Mouse (Mus musculus) hindbrain, embryonic 16.5 days (tissue): ENCODE results near the gene Reep1. TPM values are rescaled to one million over a fixed set of nuclear protein-coding genes. Genes with fewer than 3 reads are reported as not detected.

Experiments
- ATAC-seq: fragments of 200-750 bp; cut with Nextera tagmentation; 2 replicates; pipeline ENCODE4 v1.8.0; 2017; ENCODE audit warnings: moderate TSS enrichment, moderate library complexity
- H3K27ac ChIP-seq: fragments of 300-500 bp; sonication (generic); 2 replicates; pipeline ENCODE4 v1.5.1; 2014; ENCODE audit warnings: low read depth, mild to moderate bottlenecking, control low read depth, low read length, moderate library complexity
- H3K27me3 ChIP-seq: fragments of 300-500 bp; sonication (generic); replicated peaks from 2 replicates; pipeline ENCODE4 v1.6.1; 2014; ENCODE audit warnings: low read length; ENCODE audit not compliant: control insufficient read depth, insufficient read depth
- H3K36me3 ChIP-seq: fragments of 300-500 bp; sonication (generic); 2 replicates; pipeline ENCODE4 v1.6.1; 2014; ENCODE audit warnings: mild to moderate bottlenecking, low read length, moderate library complexity, mixed read lengths; ENCODE audit not compliant: control insufficient read depth, insufficient read depth
- H3K4me1 ChIP-seq: fragments of 300-500 bp; sonication (generic); 2 replicates; pipeline ENCODE4 v1.6.1; 2014; ENCODE audit warnings: low read depth, low read length; ENCODE audit not compliant: control insufficient read depth, insufficient read depth
- H3K4me2 ChIP-seq: fragments of 300-500 bp; sonication (generic); 2 replicates; pipeline ENCODE4 v1.6.1; 2014; ENCODE audit warnings: mild to moderate bottlenecking, low read length, control low read depth, moderate library complexity
- H3K4me3 ChIP-seq: fragments of 300-500 bp; sonication (generic); 2 replicates; pipeline ENCODE4 v1.5.1; 2014; ENCODE audit warnings: mild to moderate bottlenecking, low read length, control low read depth, moderate library complexity
- H3K9ac ChIP-seq: fragments of 300-500 bp; sonication (generic); 2 replicates; pipeline ENCODE4 v1.6.1; 2014; ENCODE audit warnings: low read depth, mild to moderate bottlenecking, control low read depth, low read length, moderate library complexity
- H3K9me3 ChIP-seq: fragments of 300-500 bp; sonication (generic); 2 replicates; pipeline ENCODE4 v1.6.1; 2014; ENCODE audit warnings: mild to moderate bottlenecking, low read length, moderate library complexity; ENCODE audit not compliant: control insufficient read depth
- WGBS: fragments of 180-500 bp; shearing (Covaris S2); extraction: QIAGEN DNeasy Blood & Tissue Kit; methylation state at CpG from one replicate; pipeline ENCODE4 v1.1.7; 2014; 5-methylcytosine and 5-hydroxymethylcytosine counted together
- polyA plus RNA-seq: library from polyadenylated mRNA; unstranded; fragments of >200 nt; fragmentation: Nextera tagmentation; extraction: Ambion mirVana; gene quantifications from 2 replicates; pipeline ENCODE4 v1.2.1, GENCODE M21; 2015

The Reep1 gene
- polyA plus RNA-seq, 1 experiment from 2014 or later, result 304 TPM

DNA sequence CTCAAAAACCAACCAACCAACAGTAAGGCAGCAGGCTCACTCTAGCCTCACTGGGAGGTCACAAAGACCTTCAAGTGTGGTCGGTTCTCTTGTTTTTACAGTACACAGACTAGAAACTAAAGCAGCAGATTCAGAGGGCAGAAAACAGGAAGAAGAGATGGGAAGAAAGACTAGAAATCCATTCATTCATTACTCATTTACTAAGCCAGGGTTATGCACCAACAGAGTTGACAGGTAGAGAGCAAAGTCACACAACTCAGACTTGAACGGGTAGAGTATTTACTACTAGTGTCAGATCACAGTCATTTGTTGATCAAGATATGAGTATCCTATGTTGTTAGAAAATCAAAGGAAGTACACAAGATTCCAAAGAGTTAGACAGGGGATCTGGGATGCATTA, 105.5 kb downstream of the Reep1 start:
- no peaks in the 10 kb centered on the region for H3K4me1 ChIP-seq
- no peak overlapping the region for H3K9ac ChIP-seq
- H3K4me2 ChIP-seq, result no peak overlapping the region
- H3K27me3 ChIP-seq, result no peaks in the 10 kb centered on the region
- WGBS, result 85% methylated on average over 2 of the region's 2 CpGs
- no peaks in the 10 kb centered on the region for H3K9me3 ChIP-seq
- peaks cover 43% of the 10 kb centered on the region for H3K36me3 ChIP-seq
- no peak overlapping the region for H3K27ac ChIP-seq
- no peak for ATAC-seq
- no peak overlapping the region for H3K4me3 ChIP-seq

DNA sequence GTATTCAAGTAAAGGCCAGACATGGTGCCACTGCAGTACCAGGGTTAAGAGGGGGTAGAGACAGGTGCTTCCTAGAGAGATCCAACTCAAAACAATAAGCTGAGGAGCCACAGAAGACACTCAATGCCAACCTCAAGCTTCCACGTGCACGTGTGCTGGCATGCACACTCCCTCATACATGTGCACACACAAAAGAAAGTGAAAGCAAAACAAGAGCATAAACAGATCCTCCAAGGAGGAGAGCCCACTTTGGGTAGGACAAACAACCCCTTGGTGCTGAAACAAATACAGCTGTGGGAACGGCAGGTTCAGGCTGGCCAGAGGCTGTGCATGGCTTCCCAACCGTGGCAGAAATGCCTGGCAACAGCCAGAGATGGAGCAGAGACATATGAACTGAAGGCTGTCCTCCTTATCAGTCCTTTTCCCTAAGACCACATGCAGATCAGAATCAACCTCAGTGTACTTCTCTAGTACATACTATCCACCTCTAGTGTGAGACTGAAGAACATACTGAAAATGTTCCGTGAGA, 112.5 kb downstream of the Reep1 start:
- Histone ChIP-seq H3K9ac (no peak overlapping the region), H3K4me3 (no peak overlapping the region), H3K27me3 (no peaks in the 10 kb centered on the region), H3K9me3 (no peaks in the 10 kb centered on the region), H3K27ac (no peak overlapping the region), H3K36me3 (peaks cover 24% of the 10 kb centered on the region), H3K4me2 (no peak overlapping the region), H3K4me1 (peaks cover 14% of the 10 kb centered on the region)
- 82% methylated on average over 5 of the region's 5 CpGs for WGBS
- no peak for ATAC-seq

DNA sequence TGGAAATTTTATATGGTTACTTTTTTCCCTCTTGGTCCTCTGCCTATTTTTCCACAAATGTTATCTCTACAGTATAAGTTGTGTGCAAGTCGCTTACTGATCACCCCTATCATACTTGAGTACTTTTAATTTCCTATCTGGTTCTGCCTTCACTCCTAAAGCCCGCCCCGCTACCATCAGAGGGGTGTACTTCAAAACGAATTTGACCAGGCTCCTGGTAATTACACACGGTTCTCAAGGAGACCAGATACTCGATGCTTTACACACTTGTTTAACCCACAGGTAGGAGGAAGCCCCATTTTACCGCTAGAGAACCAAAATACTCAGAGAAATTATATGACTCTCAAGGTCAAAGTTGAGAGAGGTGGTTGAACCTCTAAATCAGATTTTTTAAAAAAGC, 115.7 kb downstream of the Reep1 start:
- peak overlapping the region; percentile 75 for H3K4me2 ChIP-seq
- 2% methylated on average over 7 of the region's 7 CpGs for WGBS
- H3K36me3 ChIP-seq, result peaks cover 6% of the 10 kb centered on the region
- no peaks in the 10 kb centered on the region for H3K9me3 ChIP-seq
- no peaks in the 10 kb centered on the region for H3K27me3 ChIP-seq
- H3K27ac ChIP-seq, result no peak overlapping the region
- H3K4me1 ChIP-seq, result peaks cover 14% of the 10 kb centered on the region
- H3K9ac ChIP-seq, result peak overlapping the region; percentile 74
- peak; percentile 40 for ATAC-seq
- H3K4me3 ChIP-seq, result peak overlapping the region; percentile 66

DNA sequence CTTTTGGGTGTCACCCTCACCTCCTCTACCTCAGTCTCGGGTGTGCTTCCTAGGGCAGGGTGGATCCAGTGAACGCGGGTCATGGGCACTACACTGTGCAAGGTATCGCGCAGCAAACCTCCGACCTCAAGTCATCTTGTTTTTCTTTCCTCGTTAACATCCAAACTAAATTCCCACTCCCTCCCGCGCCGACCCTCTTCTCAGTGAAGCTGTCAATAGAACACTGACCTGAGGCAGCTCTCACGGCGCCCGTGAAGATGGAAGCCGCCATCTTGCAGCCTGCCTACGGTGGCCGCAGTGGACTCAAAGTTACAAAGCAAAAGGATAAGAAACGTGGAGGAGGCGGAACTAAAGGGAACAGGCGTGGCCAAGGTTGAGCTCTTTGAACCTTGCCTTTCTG, 116.1 kb downstream of the Reep1 start:
- WGBS, result 0% methylated on average over 19 of the region's 19 CpGs
- Histone ChIP-seq H3K9me3 (no peaks in the 10 kb centered on the region), H3K9ac (peak overlapping the region; percentile 74), H3K4me3 (peak overlapping the region; percentile 66), H3K27me3 (no peaks in the 10 kb centered on the region), H3K27ac (peak overlapping the region; percentile 31; the same call in 1 of the 2 replicates), H3K4me1 (peaks cover 14% of the 10 kb centered on the region), H3K36me3 (peaks cover 2% of the 10 kb centered on the region), H3K4me2 (peak overlapping the region; percentile 75)
- peak; percentile 94 for ATAC-seq

DNA sequence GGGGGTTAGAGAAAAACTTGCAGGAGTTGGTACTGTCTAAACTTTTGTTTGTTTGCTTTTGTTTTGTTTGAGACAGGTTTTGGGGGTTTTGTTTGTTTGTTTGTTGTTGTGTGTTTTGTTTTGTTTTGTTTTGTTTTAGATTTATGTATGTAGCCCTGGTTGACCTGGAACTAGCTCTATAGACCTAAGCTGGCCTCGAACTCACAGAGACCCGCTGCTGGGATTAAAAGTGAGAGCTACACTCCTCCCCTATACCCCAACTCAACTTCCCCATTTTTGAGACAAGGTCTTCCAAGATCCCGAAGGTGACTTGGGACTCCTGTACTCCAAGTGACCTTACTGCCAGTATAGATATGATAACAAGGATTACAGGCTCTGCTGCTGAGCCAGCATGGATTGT, 116.6 kb downstream of the Reep1 start:
- peak overlapping the region; percentile 66 for H3K4me3 ChIP-seq
- ATAC-seq, result peak; percentile 31
- no peaks in the 10 kb centered on the region for H3K27me3 ChIP-seq
- H3K27ac ChIP-seq, result no peak overlapping the region; the same call in 1 of the 2 replicates
- no peaks in the 10 kb centered on the region for H3K36me3 ChIP-seq
- 44% methylated on average over 3 of the region's 3 CpGs for WGBS
- H3K4me2 ChIP-seq, result peak overlapping the region; percentile 75
- peak overlapping the region; percentile 74 for H3K9ac ChIP-seq
- no peaks in the 10 kb centered on the region for H3K9me3 ChIP-seq
- H3K4me1 ChIP-seq, result peaks cover 14% of the 10 kb centered on the region

DNA sequence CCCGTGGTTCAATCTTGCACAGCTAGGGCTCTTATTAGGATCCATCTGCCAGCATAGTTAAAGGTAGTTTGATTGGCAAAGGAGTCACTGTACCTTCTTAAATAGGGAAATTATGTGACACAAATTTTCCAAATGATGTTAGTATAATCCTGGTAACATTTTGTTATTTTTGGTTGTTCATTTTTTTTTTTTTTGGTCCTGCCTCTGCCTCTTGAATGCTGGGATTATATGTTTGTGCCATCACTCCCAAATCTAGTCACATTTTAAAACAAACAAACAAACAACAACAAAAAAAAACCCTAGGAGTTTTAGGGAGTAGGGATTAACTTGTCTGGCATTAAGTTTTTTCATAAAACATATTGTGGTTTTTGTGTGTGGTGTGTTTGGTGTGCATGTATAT, 119.5 kb downstream of the Reep1 start, which contains the start of gene Mrpl35:
Mrpl35 (minus strand) TSS at position 101 of the 400 bp plus-strand sequence.
- 46% methylated on average over 1 of the region's 1 CpGs for WGBS
- no peak for ATAC-seq
- no peak within 1 kb of the TSS for H3K4me3 ChIP-seq
- H3K36me3 ChIP-seq, result no peaks in the 10 kb centered on the region
- no peak within 1 kb of the TSS for H3K27ac ChIP-seq
- no peaks in the 10 kb centered on the region for H3K27me3 ChIP-seq
- H3K9ac ChIP-seq, result no peak within 1 kb of the TSS
- H3K4me2 ChIP-seq, result no peak within 1 kb of the TSS
- peaks cover 16% of the 10 kb centered on the region for H3K4me1 ChIP-seq
- no peaks in the 10 kb centered on the region for H3K9me3 ChIP-seq

DNA sequence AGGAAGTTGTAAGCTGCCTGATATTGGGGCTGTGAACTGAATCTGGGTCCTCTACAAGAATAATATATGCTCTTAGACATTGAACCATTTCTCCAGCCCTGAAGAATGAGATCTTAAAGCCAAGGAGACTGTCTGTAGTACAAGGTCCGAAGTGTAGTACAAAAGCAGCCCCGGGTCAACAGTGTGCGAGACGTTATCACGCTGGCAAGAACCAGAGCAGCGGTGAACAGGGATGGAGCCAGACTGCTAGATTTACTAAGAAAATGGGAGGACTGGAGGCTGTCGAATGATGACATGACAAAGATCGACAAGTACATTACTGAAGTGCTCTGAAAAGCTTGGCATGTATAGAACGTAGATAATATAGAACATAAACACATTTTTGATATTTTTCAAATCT, 122.4 kb downstream of the Reep1 start:
- WGBS, result 87% methylated on average over 9 of the region's 9 CpGs
- no peak overlapping the region for H3K27ac ChIP-seq
- H3K27me3 ChIP-seq, result no peaks in the 10 kb centered on the region
- no peaks in the 10 kb centered on the region for H3K36me3 ChIP-seq
- H3K4me2 ChIP-seq, result no peak overlapping the region
- H3K4me1 ChIP-seq, result peaks cover 13% of the 10 kb centered on the region
- H3K9ac ChIP-seq, result no peak overlapping the region
- no peaks in the 10 kb centered on the region for H3K9me3 ChIP-seq
- no peak for ATAC-seq
- H3K4me3 ChIP-seq, result no peak overlapping the region

DNA sequence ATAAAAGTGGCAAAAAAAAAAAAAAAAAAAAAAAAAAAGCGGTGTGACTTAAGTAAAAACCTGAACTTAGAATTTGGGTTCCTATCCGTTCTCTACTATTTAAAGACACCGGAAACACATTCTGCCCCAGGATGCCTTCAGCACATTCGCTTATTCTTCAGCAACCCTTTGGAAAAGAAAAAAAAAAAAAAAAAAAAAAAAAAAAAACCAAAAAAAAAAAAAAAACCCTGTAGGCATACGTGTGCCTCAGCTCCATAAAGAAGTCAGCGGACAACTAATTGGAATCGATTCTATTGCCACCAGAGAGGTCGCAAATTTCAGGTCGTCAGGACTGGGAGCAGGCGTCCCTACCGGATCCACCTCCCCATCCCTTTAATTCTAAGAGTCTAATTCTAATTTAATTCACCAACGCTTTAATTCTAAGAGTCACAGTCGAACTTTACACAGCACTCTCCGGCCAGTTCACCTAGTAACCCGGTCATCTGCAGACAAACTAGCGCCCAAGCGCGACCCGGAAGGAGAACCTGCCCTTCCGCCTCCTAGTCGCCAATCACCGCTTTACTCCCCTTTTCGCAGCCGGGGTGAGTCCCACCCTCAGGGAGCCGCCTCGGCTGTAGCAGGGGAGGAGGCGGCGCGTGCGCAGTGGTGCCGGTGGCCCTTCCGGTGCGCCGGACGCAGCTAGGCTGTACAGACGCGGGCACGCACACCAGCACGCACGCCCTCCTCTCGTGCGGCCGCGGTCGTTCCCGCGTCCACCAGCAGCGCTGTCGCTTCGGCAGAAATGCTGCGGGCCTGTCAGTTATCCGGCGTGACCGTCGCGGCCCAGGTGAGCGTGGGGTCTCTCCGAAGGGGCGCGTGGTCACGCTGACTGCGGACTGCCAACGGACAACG, 123.6 kb downstream of the Reep1 start, which contains the start of gene Immt:
Immt (plus strand) TSS at position 642 of the 891 bp plus-strand sequence.
- Histone ChIP-seq H3K27me3 (no peaks in the 10 kb centered on the region), H3K27ac (peak within 1 kb of the TSS; percentile 92), H3K4me2 (peak within 1 kb of the TSS; percentile 68), H3K9ac (peak within 1 kb of the TSS; percentile 85), H3K4me1 (peaks cover 13% of the 10 kb centered on the region), H3K36me3 (no peaks in the 10 kb centered on the region), H3K4me3 (peak within 1 kb of the TSS; percentile 72), H3K9me3 (no peaks in the 10 kb centered on the region)
- ATAC-seq, result peak; percentile 99
- under 1% methylated on average over 64 of the region's 64 CpGs for WGBS

DNA sequence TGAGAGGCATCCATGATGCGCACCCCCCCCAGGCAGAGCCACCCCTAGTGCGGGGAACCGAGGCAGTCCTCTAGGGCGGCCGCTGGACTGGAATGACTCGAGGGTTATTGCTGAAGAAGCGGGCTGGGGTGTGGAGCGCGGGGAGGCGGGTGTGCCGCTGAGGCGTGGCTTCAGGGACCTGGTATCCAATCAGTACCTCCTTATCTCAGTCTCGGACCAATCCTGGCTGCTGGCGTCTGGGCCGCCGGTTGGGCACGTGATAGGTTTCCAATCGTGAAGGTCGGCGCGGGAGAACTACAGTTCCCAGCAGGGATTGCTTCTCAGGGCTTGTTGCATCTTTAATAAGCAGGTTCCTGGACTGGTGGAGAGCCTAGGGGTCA, 124.2 kb downstream of the Reep1 start:
- peak overlapping the region; percentile 72 for H3K4me3 ChIP-seq
- peaks cover 13% of the 10 kb centered on the region for H3K4me1 ChIP-seq
- peak overlapping the region; percentile 85 for H3K9ac ChIP-seq
- peak; percentile 98 for ATAC-seq
- H3K4me2 ChIP-seq, result peak overlapping the region; percentile 68
- H3K27ac ChIP-seq, result peak overlapping the region; percentile 92
- peaks cover 2% of the 10 kb centered on the region; the same call in 1 of the 2 replicates for H3K36me3 ChIP-seq
- no peaks in the 10 kb centered on the region for H3K9me3 ChIP-seq
- H3K27me3 ChIP-seq, result no peaks in the 10 kb centered on the region
- 0% methylated on average over 21 of the region's 21 CpGs for WGBS
